Mouse (Mus musculus) left cerebral cortex, postnatal 4 days (tissue): ENCODE data around the gene Znfx1. TPM values are rescaled to one million over a fixed set of nuclear protein-coding genes. Genes with fewer than 3 reads are reported as not detected.

Experiments
- DNase-seq: peaks from one replicate; pipeline ENCODE4 v3.0.0-alpha.2; 2022
- intact Hi-C: fragments of 180-260 bp; cut with DNase I; formaldehyde crosslinking; loops from one replicate; pipeline ENCODE4 v1.15.1; 2025
- total RNA-seq, 2 experiments: library from RNA; stranded (reverse); gene quantifications; 2 replicates each; pipeline ENCODE4 v1.2.3; 2021

Gene Znfx1
- total RNA-seq, 2 experiments from 2014 or later: 30.3 to 32.1 TPM

- peak; percentile 98 for DNase-seq
- intact Hi-C loops: loop anchor here (1.0 to 5.0 kb wide), 2 partner anchors 120 to 147 kb away; partner anchors contain the start of gene Kcnb1
Measured at GRCm38 (mm10) chr2:167071641-167072601, 9.1 kb upstream of the Znfx1 start.

- intact Hi-C loops: loop anchor here (5.0 kb wide), 1 partner anchor 121 kb away; the partner anchor contains the start of gene Kcnb1
Measured at GRCm38 (mm10) chr2:167071266-167071640, 8.4 kb upstream of the Znfx1 start.

GRCm38 (mm10) chr2:167070341-167070740 lies 7.5 kb upstream of the Znfx1 start:
- intact Hi-C loops: loop anchor here (5.0 kb wide), 1 partner anchor 122 kb away; the partner anchor contains the start of gene Kcnb1
- peak; percentile 46 for DNase-seq

More at GRCm38 (mm10) chr2:167071266-167071640, 8.4 kb upstream of the Znfx1 start:
- DNase-seq: no peak

GRCm38 (mm10) chr2:167067575-167067974 lies 4.8 kb upstream of the Znfx1 start:
- DNase-seq: no peak
- intact Hi-C loops: no loop called here

- intact Hi-C loops: no loop called here
- DNase-seq: no peak
Measured at GRCm38 (mm10) chr2:167066528-167067516, 4.0 kb upstream of the Znfx1 start.

GRCm38 (mm10) chr2:167066031-167066430 lies 3.2 kb upstream of the Znfx1 start:
- no peak for DNase-seq
- intact Hi-C loops: no loop called here

GRCm38 (mm10) chr2:167064601-167065295 lies 1.9 kb upstream of the Znfx1 start:
- intact Hi-C loops: no loop called here

GRCm38 (mm10) chr2:167063906-167064496 lies 1.2 kb upstream of the Znfx1 start:
- no peak for DNase-seq
- intact Hi-C loops: no loop called here

More at GRCm38 (mm10) chr2:167064601-167065295, 1.9 kb upstream of the Znfx1 start:
- no peak for DNase-seq

- peak; percentile 89 for DNase-seq
- intact Hi-C loops: no loop called here
Measured at GRCm38 (mm10) chr2:167062497-167062911, 311 bp downstream of the Znfx1 start.

- intact Hi-C loops: no loop called here
- no peak for DNase-seq
Measured at GRCm38 (mm10) chr2:167061381-167062034, 1.3 kb downstream of the Znfx1 start.

GRCm38 (mm10) chr2:167060761-167061160 lies 2.1 kb downstream of the Znfx1 start:
- DNase-seq: no peak
- intact Hi-C loops: no loop called here

GRCm38 (mm10) chr2:167060360-167060759 lies 2.5 kb downstream of the Znfx1 start:
- intact Hi-C loops: no loop called here

GRCm38 (mm10) chr2:167059960-167060359 lies 2.9 kb downstream of the Znfx1 start:
- intact Hi-C loops: no loop called here
- DNase-seq: no peak

More at GRCm38 (mm10) chr2:167060360-167060759, 2.5 kb downstream of the Znfx1 start:
- no peak for DNase-seq

GRCm38 (mm10) chr2:167059536-167059935 lies 3.3 kb downstream of the Znfx1 start:
- intact Hi-C loops: no loop called here
- no peak for DNase-seq

- no peak for DNase-seq
Measured at GRCm38 (mm10) chr2:167058814-167059387, 3.9 kb downstream of the Znfx1 start.

GRCm38 (mm10) chr2:167058201-167058600 lies 4.6 kb downstream of the Znfx1 start:
- no peak for DNase-seq
- intact Hi-C loops: no loop called here

More at GRCm38 (mm10) chr2:167058814-167059387, 3.9 kb downstream of the Znfx1 start:
- intact Hi-C loops: no loop called here

- intact Hi-C loops: no loop called here
- no peak for DNase-seq
Measured at GRCm38 (mm10) chr2:167056942-167057323, 5.9 kb downstream of the Znfx1 start.

GRCm38 (mm10) chr2:167056210-167056941 lies 6.4 kb downstream of the Znfx1 start:
- no peak for DNase-seq
- intact Hi-C loops: no loop called here
